Mouse (Mus musculus): ENCODE results near the gene Hook1.
A peak's percentile ranks its signal among the peaks of the same experiment; 100 is the strongest.
"Not testable (repeated sequence)": the region's sequence is repeated elsewhere in the genome, so short reads cannot be mapped to it uniquely, and the experiment has no call there.

Hook1 gene

DNA sequence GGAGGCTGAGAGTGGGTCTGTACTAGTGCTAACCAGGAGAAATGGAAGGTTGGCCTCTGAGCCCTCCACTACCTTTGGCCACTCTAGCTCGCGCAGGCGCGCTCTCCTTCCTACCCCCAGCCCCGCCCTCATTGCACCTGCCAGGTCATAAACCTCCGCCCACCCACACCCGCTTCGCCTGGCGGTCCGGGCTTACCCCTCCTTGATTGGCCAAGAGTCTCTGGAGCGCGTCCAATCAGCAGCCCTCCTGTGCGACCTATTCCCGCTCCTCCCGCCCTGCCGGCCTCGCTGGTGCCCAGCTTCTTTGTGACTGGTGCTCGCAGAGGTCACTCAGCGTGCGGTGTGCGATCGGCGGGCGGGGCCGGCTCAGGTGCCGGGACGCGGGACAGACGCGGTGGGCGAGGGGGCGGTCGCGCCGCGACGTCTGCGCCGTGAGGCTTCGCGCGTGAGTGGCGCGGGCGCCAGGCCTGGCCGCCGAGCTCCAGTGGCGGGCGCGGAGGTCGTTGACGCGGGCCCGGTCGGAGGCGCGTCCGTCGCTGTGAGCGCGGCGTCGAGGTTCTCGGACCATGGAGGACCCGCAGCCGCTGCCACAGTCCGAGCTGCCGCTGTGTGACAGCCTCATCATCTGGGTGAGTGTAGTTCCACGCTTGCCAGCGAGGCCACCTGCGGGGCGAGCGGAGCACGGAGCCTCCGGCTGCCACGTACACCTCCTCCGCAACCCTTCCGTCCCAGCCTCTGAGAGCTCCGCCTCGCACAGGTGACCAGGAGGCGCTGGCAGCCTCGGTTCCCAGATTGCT is at the start of gene Hook1:
TSS of gene Hook1 (plus strand) at position 313 of the 797 bp plus-strand sequence.
- no peak for DNase-seq (ENCODE audit: low read depth, low spot score)

DNA sequence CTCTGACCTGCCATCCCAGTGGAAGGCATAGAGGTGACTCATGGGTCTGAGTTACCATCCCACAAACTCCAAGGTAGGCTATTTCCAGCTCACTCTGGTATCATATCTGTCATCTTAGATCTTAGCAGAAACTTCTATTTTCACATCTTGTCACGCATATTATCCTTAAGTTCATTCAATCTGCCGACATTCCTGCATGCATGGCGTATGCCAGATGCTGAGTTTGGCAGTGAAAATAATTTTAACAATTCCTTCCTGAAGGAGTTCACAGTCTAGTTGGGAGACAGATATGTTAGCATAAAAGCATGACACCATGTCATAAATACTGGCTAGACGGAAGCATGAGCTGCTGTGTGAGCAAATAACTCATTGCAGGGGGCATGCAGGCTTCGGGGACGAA is 49.3 kb upstream of the Hook1 start:
- DNase-seq (ENCODE audit: low read depth, low spot score): no peak

DNA sequence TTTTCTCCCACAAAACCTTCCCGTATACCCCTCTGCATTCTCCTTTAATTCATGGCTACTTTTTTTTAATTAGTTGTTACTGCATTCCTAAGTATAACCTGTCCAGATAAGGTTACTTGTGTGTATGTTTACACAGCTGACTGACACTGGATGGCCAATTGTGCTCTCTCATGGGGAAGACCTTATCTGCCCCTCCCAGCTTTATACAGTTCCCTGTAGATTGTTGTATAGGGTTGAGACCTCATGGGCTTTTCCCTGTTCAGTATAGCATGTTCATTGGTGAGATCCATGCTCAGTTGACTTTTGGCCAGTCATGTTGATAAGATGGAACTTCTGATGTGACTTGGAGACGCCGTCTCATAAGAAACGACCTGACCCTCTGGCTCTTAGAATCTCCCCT is 46.6 kb upstream of the Hook1 start:
- DNase-seq (ENCODE audit: low read depth, low spot score): no peak

DNA sequence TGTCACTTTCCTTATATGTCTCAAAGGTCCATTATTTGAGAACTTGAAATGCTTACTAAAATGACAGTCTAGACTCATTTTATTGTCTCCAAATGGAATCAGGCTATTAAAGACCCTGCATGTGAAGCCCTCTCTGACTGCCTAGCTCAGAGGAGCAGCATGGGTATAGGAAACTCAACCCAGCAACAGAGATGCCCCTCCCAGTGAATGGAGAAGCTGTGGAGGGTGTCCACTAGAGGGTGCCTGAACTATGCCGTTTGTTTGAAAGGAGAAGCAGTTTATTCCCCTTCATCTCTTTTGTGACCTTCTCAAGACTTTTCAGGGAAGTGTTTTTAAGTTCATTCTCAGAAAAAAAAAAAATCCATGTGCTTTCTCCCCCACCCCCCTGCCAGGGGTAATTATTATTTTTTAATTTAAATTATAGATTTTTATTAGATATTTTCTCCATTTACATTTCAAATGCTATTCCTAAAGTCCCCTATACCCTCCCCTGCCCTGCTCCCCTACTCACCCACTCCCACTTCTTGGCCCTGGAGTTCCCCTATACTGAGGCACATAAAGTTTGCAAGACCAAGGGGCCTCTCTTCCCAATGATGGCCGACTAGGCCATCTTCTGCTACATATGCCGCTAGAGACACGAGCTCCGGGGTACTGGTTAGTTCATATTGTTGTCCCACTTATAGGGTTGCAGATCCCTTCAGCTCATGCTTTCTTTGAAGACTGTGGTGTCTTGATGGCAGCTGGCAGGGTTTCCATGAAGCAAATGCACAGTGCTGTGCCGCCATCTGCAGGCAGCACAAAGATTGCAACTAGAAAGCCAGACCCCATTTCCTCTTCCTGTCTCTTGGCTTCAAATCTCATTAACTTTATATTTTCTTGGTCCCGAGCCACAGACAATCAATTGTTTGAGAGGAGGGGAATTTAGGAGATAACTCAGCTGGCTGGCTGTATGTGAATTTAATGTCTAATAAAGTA is 42.5 kb upstream of the Hook1 start:
- peak; percentile 13 for DNase-seq (ENCODE audit: low read depth, low spot score)

DNA sequence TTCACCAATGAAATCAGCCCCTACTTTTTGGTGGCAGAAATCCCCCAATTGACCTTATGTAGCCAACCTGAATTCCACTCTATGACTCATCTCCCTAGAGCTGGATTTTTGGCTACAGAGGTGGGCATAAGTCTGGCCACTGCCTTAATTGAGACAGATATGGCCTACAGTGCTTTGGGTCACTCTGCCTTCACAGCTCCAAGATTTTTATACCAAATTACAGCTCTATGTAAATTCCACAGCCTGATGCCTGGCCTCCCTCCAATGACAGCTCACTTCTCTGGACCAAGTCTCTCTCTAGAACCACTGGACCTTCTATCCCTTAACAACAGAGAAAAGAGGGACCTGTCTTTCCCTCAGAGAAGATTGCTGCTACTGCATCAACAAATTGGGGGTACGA is 38.2 kb upstream of the Hook1 start:
- no peak for DNase-seq (ENCODE audit: low read depth, low spot score)

DNA sequence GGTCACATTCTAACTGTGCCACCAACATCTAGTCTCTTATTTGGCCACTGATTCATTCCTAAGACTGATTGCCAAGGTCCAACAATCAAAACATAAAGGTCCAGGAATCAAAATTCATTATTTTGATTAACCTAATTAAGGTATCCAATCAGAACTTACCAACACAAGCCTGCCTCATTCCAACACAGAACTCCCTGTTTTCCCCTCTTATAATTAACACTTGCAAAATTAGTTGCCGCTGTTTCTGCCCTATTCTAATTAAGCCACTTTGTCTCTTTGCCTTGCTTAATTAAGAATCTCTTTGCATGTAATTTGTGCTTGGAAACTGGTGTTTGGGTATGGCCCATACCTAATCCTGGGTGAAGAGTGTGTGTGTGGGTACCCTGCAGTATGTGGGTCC is 37.1 kb upstream of the Hook1 start:
- no peak for DNase-seq (ENCODE audit: low read depth, low spot score)

DNA sequence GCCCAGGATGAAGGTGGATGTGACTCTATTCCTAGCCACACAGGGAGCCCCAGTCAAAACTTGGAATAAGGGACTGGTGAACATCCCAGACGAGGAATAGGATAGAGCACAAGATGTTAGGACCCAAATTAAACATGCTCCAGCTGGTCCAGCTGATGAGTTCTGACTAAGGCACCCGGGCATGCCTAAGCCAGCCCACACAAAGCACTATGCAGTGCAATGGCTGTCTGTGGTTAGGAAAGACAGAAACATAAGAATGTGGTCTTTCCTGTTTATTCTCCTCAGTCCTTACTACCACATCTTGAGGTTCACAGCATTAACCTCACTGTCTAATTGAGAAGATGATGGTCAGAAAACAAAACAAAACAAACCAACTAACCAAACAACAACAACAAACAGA is 35.7 kb upstream of the Hook1 start:
- no peak for DNase-seq (ENCODE audit: low read depth, low spot score)

DNA sequence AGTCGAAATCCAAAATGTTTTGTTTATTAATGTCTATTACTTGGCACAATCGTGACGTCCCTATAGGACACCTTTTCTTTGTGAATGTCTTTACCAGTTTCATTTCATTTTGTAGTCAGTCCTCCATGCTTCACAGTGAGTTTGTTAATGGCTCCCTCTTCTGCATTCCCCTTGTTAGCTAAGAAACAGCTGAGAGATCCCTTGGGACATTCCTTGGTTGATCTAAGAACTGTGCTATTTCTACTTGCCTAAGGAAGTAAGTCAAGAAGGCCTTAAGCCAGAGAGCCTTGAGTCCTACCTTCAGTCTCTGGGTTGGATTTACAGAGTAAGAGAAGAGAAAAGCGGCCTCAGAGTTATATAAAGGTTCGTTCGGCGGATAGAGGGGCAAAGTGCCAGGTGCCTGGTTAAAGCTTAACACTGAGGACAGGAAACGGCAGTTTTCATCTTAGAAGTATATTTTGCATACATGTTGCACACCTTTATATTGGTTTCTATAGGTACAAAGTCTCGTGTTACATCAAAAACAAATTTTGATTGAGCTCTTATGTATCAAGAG is 33.2 kb upstream of the Hook1 start:
- no peak for DNase-seq (ENCODE audit: low read depth, low spot score)

DNA sequence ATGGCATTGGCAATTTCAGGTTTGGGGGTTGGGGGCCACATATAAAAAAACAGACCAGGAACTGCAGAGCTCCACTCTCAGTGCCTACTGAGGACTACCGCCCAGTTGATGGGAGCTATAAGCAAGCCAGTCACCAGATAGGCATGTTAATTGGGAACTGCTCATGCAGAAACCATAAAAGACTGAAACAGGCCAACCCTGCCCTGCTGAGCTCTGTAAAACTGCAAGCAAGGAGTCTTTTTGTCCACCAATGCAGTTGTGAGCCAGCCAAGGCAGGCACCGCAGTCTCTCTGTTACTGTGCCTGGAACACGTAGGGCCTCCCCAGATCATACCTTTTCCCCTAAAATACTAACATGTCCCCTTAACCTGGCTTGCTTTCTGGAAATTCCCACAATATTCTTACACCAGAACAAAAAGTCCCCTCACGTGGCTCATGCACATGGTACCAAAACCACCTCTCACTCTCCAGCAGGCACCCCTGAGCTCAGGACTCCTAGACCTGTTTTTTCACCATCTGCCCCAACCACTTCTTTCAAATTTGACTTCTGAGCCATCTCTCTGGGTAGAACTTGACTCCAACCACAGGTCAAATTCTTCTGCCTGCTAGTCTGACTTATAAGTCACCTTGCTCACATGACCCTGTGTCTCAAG is 32.5 kb upstream of the Hook1 start:
- no peak for DNase-seq (ENCODE audit: low read depth, low spot score)

DNA sequence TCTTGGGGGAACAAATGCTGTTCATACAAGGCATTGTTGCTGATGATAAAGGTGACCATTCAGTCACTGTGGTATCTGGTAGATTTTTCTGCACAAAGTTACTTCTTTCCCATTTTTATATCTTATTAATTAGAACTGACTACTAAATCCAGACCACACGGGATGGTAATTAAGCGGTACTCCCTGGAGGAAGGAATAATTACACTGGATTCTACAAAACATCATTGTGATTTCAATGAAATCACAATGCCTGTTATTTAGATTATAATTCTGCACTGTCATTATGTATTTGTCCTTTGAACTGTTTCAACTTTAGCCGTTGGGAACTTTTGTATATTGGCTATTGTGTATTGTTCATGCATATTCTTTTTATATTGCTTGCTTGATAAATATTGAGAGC is 28.3 kb upstream of the Hook1 start:
- no peak for DNase-seq (ENCODE audit: low read depth, low spot score)

DNA sequence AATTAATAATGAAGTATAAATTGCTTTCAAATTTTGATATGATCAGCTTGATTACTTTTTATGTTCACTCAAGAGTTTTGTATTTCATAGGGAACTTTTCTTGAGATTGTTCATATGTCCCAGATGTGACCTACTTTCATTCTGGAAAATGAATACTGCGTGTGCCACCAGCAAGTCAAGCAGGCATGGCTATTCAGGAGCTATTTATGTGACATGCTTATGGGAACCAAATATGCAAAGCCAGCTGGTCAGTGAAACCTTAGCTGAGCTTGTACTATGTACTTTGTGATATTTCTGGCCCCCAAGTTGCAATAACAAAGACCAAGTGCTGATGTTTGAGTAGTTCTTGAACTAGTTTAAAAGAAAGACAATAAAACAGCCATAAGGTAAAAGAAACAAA is 19.1 kb upstream of the Hook1 start:
- no peak for DNase-seq (ENCODE audit: low read depth, low spot score)

DNA sequence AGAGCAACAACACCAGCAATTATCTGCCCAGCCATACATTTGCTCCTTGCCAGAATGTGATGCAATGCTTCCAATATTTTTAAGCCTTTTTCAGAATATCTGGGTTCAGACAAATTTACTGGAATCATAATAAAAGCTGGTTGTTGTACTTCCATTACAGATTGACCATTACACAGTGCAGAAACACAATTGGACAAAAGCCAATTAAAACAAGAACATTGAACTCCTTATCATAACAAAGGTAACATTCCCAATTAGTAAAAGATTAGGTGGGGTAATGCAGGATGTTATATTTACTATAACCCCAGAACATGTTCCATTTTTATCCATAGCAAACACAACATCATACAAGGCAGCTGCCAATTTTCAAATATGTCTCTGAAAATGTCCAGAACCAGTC is 13.7 kb upstream of the Hook1 start:
- no peak for DNase-seq (ENCODE audit: low read depth, low spot score)

DNA sequence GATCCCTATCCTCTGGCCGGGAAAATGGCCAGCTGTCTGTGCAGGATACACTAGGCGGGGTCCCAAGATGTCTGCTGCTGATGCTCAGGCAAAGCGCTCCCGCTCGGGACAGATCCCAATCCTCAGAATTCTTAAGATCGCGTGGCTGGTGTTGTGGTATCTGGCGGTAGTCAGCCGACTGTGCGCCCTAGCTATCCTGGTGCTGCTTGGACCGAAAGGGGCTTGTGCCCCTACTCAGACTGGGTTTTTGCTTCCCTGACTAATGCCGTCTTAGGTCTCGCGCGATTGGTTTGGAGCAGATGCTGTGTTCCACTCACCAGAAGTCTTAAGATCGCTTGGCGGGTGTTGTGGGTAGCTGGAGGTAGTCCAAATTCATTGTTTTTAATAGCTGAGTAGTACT is 15.2 kb downstream of the Hook1 start:
- not testable (repeated sequence) for DNase-seq (ENCODE audit: low read depth, low spot score)

DNA sequence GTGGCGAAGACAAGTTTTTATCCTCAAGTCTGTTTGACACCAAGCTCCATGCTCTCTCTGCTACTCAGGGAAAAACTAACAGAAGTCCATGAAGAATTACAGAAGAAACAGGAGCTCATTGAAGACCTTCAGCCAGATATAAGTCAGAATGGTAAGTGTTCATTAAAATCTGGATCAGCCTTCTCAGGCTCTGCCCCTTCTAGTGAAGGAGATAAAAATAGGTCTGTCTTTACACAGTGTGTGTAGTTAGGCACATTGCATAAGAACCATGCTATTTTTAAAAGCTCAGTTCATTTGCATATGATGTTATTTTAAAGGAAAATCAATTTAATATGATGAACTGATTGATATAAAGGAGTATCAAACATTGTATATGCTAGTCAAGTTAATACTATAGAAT is 49.8 kb downstream of the Hook1 start:
- DNase-seq (ENCODE audit: low read depth, low spot score): no peak

DNA sequence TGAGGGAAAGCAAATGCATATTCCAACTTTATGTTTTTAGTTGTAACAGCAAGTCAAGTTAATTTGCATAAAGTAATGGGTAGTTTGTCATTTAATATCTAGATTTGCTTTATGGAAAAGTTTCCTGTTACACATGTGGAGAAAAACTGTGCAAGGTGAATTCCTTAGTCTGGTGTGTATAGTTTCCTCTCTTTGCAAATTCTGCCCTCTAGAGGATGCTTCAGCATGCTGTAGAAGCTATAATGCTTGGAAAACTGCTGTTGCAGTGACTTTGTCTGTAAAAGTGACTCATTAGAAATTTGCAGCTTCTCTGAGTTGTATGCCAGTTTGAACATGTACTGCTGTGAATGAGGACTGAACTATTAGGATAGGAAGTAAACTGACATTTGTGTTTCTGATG is 55.8 kb downstream of the Hook1 start:
- no peak for DNase-seq (ENCODE audit: low read depth, low spot score)

DNA sequence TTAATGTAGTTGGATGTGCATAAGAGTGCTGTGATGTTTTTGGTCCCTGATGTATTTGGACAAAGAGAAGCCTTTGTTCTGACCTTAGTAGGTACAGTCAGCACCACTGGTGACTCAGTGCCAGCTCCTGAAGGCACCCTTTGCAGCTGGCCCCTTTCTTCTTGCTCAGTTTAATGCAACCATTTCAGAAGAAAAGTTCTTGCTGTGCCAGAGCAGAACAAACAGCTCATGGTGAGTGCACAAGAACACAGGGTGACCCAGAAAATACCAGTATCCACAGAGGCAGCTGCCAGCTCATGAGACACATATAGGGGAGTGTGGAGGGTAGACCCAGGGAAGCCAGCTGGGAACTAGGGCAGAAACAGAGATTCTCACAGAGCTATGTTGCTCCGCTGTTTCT is 61.4 kb downstream of the Hook1 start:
- DNase-seq (ENCODE audit: low read depth, low spot score): no peak

DNA sequence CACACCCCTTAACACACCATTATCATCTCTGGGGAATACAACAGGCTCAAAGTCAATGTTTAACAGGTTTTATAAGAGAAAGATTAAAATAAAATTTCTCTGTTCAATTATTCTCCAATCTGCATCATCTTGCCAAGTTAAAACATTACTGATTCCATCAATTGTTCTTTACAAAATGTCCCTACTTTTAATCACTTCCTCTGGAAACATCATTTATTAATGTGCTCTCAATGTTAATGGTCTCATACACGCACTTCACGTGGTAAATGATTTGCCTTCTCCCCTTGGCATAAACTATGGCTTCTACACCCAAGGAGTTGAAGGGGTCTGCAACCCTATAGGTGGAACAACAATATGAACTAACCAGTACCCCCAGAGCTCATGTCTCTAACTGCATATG is 93.1 kb downstream of the Hook1 start:
- no peak for DNase-seq (ENCODE audit: low read depth, low spot score)

DNA sequence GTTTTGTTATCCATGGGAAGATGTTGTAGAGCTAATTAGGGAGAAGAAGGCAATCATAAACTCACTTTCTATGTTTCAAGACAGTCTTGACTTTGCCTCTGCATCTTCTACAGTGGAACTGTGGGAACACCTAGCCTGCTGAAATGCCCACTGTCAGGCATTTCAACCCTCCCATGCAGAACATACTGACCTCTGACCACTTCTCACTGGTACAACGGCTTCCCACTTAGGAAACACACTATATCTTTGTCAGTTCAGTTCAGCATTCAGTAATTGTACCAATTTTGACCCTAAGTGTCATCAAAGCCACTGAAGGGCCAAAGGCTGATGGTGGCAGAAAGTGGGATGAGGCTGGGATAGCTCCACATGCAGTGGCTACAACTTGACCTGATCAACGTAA is 95.0 kb downstream of the Hook1 start:
- DNase-seq (ENCODE audit: low read depth, low spot score): no peak

Data from A20 (cell line).